Mouse (Mus musculus): ENCODE data around the gene Slc2a4.
"Not testable (repeated sequence)": the region's sequence is repeated elsewhere in the genome, so short reads cannot be mapped to it uniquely, and the experiment has no call there.

Gene Slc2a4

GRCm38 (mm10) chr11:69918118-69918517, 29.9 kb downstream of the Slc2a4 start:
- no peak for DNase-seq

DNA sequence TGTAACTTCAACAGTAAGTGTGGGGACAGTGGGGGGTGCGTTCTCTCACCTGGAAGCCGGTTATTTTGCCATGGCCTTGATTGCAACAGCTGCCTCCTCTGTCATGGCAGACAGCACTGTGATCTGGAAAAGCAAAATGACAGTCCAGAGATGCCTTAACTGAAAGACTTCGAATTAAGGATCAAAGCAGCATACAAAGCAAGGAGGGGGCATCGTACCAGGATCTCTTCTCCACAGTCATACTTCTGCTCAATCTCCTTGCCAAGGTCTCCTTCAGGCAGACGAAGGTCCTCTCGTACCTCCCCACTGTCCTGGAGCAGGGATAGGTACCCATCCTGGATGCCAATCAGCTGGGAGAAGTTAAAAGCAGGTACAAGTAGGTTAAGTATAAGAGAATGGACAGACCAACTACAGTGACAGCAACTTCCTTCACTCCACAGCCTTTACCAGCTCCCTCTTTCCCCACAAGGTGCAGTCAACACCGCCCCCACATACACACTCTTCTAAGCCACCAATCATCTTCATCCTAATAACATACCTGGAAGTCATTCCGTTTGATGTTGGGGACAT, 30.5 kb downstream of the Slc2a4 start:
- no peak for DNase-seq

DNA sequence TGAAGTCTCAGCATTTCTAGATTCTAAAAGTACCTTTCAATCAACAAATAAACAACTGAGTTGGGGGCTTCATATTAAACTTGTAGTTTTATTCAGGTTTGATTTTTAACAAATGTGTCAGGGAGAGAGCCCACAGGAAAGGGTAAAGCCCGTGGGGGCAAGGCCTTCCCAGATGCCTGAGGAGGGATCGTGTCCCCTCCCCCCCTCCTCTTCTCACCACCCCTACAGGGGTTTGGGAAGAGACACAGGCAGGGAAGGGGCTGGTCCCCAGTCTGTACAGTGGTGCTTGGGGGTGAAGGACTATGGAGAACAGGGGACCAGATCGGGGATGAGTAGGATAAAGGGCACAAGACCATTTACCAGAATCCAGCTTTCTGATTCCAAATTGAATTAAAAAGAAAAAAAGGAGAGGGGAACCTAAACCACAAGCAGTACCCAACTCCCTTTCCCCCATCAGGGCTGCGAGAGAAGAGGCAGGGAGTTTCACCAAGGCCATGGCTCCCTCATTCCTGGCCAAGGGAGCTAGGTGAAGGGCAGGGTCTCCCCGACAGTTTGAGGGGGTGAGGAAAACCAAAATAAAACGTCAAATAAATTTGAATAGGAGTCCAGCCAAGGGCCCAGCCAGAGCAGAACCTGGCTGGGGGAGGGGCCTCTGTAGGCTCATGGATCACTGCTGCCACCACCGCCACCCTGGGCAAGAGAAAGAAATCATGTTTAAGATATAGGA, 31.2 kb downstream of the Slc2a4 start:
- DNase-seq = not testable (repeated sequence)

DNA sequence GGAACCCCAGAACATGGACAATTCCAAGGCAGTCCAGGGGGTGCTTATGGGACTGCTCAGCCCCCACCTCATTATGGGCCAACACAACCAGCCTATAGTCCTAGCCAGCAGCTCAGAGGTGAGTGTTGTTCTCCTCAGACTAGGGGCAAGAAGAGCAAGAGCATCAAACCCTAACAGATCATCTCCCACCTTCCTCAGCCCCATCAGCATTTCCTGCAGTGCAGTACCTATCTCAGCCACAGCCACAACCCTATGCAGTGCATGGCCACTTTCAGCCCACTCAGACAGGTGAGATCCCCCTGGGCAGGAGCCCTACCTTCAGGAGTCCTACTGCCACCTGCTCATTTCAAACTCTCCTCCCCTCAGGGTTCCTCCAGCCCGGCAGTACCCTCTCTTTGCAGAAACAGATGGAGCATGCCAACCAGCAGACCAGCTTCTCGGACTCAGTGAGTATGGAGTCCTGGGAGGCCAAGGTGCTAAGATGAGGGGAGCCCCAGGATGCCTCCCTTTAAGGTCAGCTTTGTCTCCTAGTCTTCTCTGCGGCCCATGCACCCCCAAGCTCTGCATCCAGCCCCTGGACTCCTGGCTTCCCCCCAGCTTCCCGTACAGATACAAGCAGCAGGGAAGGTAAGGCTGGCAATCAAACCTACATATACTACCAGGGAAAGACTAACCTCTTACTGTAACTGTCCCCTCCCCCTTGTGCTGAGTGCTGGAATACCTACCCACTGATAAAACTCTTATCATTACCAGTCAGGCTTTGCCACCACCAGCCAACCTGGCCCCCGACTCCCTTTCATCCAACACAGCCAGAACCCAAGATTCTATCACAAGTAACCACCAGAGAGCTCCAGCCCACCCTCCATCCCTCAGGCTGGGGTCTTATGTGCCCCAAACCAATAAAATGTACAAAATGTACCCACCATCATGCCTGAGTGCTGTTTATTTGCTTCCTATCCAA, 32.0 kb downstream of the Slc2a4 start:
- DNase-seq = no peak

- no peak for DNase-seq
Measured at GRCm38 (mm10) chr11:69914917-69915430, 33.0 kb downstream of the Slc2a4 start.

DNA sequence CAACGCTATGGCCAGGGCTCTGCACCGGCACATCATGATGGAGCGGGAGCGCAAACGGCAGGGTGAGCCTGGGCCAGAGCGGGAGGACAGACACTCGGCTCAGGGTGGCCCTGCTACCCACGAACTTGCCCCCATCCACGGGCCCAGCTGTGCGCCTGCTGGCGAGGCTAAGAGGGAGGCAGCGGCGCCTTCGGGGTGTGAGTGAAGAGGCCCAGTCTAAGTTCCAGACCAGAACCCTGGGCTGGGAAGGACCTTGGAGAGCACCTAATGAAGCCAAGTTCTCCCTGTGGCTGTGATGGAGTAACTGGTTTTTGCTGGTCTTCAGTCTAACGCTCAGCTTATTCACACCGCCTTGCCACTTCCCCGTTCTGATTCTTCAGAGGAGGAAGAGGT, 33.6 kb downstream of the Slc2a4 start:
- DNase-seq = no peak

DNA sequence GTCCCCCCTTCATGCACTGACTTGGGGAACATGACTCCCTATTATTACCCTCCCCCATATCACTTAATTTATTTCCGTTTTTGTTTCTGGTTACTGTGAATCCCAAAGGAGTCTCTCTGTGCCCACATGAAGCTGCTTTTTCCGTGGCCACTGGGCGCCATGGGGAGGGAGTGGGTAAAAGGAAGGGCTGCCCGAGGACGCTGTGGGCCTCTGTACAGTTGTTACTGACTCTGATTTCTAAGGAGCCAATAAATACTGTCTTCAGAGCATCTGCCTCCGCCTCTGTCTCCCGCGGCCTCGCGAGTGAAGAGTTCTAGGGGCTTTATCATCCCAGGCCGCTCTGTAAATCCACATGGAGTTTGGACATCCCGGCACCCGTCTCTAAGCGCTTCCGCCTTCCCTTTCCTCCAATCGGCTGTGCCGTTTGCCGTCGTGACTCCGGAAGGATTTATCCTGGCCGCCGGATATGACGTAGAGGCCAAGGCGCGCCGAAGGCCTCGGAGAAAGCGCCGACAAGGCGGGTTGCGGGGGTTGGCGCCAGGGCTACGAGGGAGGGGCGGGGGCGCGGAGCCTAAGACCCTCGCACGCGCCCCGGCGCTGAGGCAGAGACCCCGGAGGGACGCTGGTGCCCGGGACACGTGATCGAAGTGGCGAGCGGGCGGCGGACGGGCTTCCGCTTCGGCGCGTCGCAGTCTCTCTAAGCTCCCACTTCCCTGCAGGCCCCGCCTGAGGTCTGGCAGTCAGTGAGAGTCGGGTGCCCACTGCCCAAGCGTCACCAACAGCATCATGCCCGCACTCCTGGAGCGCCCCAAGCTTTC, 34.2 kb downstream of the Slc2a4 start, which contains the start of gene Gps2:
Gps2 (plus strand) TSS at position 335 of the 818 bp plus-strand sequence.
- DNase-seq = peak; percentile 90 to 92

- no peak for DNase-seq
Measured at GRCm38 (mm10) chr11:69912716-69913530, 35.1 kb downstream of the Slc2a4 start.

DNA sequence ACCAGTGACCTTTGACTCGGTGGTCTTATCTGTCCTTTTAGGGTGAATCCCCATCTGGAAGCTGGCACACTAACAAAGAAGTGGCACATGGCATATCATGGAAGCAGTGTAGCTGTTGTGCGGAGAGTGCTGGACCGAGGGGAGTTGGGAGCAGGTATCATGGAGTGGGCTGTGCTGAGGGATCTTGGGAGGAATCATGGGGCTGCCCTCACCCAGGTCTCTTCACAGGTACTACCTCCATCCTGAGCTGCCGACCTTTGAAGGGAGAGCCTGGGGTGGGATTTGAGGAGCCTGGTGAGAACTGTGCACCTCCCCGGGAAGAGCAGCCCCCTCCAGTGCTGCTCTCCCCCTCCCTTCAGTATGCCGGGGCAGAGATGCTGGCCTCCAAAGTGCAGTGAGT, 36.3 kb downstream of the Slc2a4 start:
- no peak for DNase-seq

DNA sequence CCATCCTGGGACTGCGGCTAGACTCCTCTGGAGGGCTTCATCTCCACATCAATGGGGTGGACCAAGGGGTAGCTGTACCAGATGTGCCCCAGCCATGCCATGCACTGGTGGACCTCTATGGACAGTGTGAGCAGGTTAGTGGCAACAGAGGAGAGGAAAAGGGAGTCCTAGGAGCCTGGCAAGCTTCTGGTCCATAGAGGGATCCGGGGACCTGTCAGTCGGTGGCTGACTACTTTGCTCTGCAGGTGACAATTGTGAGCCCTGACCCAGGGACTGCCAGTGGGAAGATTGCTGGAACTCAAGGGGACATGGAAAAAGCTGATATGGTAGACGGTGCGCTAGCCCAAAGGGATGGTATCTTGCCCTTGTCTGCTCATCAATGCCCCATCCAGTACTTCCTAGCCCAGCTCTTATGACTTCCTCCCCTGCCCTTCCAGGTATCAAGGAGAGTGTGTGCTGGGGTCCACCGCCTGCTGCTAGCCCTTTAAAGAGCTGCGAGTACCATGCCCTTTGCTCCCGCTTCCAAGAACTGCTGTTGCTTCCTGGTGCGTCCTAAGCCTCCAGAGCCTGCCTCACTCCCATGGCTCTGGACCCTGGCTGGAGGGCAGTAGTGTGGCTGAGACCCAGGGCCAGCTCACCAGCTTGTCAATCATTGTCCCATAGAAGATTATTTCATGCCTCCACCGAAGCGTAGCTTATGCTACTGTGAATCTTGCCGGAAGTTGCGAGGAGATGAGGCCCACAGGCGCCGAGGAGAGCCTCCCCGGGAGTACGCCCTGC, 37.0 kb downstream of the Slc2a4 start:
- no peak for DNase-seq

- DNase-seq = no peak
Measured at GRCm38 (mm10) chr11:69910177-69910576, 37.8 kb downstream of the Slc2a4 start.

DNA sequence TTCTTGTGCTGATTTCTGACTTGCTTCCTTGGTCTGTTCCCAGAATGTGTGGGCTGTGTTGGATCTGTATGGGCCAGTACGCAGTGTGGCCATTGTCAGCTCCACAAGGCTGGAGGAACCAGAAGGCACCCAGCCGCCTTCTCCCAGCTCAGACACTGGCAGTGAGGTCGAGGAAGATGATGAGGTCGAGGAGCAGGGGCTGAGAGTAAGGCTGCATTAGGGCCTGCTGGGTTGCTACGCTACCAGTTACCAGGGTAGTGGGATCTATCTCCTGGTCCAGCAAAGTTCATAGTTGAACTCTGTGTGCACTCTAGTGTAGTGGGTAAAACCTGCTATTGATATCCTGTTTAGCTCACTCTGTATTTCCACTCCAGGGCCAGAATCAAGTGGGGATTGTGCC, 38.8 kb downstream of the Slc2a4 start:
- no peak for DNase-seq

- no peak for DNase-seq
Measured at GRCm38 (mm10) chr11:69908645-69909044, 39.3 kb downstream of the Slc2a4 start.

- no peak for DNase-seq
Measured at GRCm38 (mm10) chr11:69904311-69904710, 43.7 kb downstream of the Slc2a4 start.

GRCm38 (mm10) chr11:69902972-69903371, 45.0 kb downstream of the Slc2a4 start:
- no peak for DNase-seq

- no peak for DNase-seq
Measured at GRCm38 (mm10) chr11:69901993-69902392, 46.0 kb downstream of the Slc2a4 start.

DNA sequence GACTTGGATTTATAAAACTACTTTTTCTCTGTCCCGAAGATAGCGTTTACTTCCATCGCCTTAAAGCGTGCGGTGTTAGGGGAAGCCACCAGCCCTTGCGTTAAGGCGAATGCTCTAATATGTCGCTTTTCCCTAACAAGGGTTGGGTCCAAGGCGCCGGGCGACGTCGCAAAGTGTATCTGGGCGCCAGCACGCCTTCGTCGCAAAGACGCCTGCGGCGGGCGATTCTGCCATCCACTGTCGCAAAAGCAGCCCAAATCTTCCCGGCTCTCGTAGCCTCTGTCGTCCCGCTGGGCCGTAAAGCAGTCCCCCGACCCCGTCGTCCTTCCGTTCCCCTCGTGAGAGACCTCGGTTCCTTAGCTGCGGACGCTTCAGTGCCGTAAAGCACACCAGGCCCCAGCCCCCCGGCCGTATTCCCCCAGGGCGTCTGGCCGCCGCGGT, 46.6 kb downstream of the Slc2a4 start:
- peak; percentile 85 for DNase-seq

DNA sequence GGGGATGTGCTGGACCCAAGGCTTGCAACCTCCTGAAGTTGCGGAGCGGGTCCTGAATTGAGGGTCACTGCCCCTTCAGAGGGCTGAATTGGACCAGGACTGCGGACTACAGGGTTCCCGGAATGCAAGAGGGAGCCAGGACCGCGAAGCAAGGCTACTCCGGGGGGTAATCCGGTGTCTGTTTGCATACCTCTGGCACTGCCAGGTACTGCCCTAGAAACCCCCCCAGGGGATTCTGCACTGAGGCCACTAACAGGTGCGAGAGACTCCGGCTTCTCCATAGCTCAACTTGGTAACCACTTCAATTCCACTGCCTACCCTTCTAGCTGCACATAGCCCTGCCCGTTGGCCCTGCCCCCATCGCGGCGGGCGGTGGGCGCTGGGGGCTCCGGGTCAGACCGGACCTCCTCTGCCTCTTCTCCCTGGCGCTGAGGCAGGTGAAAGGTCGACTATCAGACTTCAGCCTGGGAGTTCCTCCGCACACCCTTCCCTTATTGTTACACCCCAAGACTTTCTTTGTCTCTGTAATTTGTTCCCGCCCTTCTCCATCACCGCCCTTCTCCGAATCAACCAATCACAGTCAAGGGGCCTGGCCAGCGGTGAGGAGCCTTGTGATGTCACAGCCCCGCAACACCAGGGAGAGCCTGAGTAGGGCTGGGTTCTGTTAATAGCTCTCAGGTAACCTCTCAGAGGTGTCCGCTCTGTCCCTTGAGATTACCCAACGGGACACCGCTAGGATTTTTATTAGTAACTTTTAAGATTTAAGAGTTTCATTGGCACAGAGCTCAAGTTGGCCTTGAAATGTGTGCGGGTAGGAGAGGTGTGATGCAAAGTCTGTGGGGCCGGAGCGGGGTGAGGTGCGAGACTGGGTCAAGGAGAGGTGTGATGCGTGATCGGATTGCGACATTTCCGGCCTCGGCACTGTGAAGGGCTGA, 47.2 kb downstream of the Slc2a4 start, which contains the start of the genes 2810408A11Rik and Neurl4:
2810408A11Rik (minus strand) TSS at position 517 of the 935 bp plus-strand sequence.
Neurl4 (plus strand) TSS at position 602 of the 935 bp plus-strand sequence.
- peak; percentile 87 to 90 for DNase-seq

DNA sequence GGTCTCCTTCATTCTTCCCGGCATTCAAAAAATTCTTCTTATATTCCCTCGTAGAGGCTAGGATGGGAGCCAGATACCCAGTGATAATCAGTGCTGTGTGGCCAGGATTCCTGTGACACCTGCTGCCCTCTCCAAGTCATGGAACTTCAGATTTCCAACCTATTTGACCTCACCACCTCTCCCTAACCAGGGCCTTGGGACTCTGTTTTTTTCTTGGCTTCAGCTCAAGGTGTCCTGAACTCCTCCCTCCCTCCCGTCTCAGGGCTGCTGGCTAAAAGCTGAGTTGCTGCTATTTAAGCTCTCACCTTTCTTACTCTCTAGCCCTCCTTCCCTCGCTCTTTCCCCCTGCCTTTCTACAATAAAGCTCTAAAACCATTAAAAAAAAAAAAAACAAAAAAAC, 48.1 kb downstream of the Slc2a4 start:
- DNase-seq = no peak
